Mouse (Mus musculus) heart, postnatal 0 days (tissue): ENCODE data around the gene Hoxa13. TPM values are rescaled to one million over a fixed set of nuclear protein-coding genes. Genes with fewer than 3 reads are reported as not detected.

Experiments
- ATAC-seq: fragments of 200-750 bp; cut with Nextera tagmentation; 2 replicates; pipeline ENCODE4 v1.8.0; 2017; ENCODE audit warnings: low read depth, moderate number of reproducible peaks, moderate library complexity; ENCODE audit not compliant: insufficient read depth
- DNase-seq: peaks from one replicate; pipeline ENCODE4 v3.0.0-alpha.2; 2016; ENCODE audit warnings: low spot score
- H3K27ac ChIP-seq: fragments of 300-500 bp; sonication (generic); 2 replicates; pipeline ENCODE4 v1.5.1; 2014; ENCODE audit warnings: low read depth, mild to moderate bottlenecking
- H3K27me3 ChIP-seq: fragments of 300-500 bp; sonication (generic); 2 replicates; pipeline ENCODE4 v1.6.1; 2014; ENCODE audit warnings: low read length, mixed read lengths; ENCODE audit not compliant: control insufficient read depth, insufficient read depth
- H3K36me3 ChIP-seq: fragments of 300-500 bp; sonication (generic); replicated peaks from 2 replicates; pipeline ENCODE4 v1.6.1; 2014; ENCODE audit warnings: low read length, mixed read lengths; ENCODE audit not compliant: control insufficient read depth, insufficient read depth
- H3K4me1 ChIP-seq: fragments of 300-500 bp; sonication (generic); 2 replicates; pipeline ENCODE4 v1.6.1; 2014; ENCODE audit warnings: antibody characterized with exemption; ENCODE audit not compliant: control insufficient read depth, insufficient read depth
- H3K4me2 ChIP-seq: fragments of 300-500 bp; sonication (generic); 2 replicates; pipeline ENCODE4 v1.6.1; 2014; ENCODE audit warnings: low read depth, mild to moderate bottlenecking, low read length, moderate library complexity
- H3K4me3 ChIP-seq: fragments of 300-500 bp; sonication (generic); 2 replicates; pipeline ENCODE4 v1.5.1; 2014; ENCODE audit warnings: low read depth, low read length
- H3K9ac ChIP-seq: fragments of 300-500 bp; sonication (generic); replicated peaks from 2 replicates; pipeline ENCODE4 v1.6.1; 2014; ENCODE audit warnings: low read depth, low read length, mixed read lengths
- H3K9me3 ChIP-seq: fragments of 300-500 bp; sonication (generic); replicated peaks from 2 replicates; pipeline ENCODE4 v1.6.1; 2016; ENCODE audit warnings: low read length; ENCODE audit not compliant: control insufficient read depth
- CTCF ChIP-seq: IDR thresholded peaks from 2 replicates; pipeline ENCODE4 v1.5.1; 2016; ENCODE audit warnings: antibody characterized with exemption, control low read depth, low read depth
- EP300 ChIP-seq: IDR thresholded peaks from 2 replicates; pipeline ENCODE4 v1.6.1; 2016; ENCODE audit warnings: antibody characterized with exemption, low read depth
- WGBS: fragments of 180-500 bp; shearing (Covaris S2); extraction: QIAGEN DNeasy Blood & Tissue Kit; methylation state at CpG from one replicate; pipeline ENCODE4 v1.1.7; 2014; 5-methylcytosine and 5-hydroxymethylcytosine counted together
- polyA plus RNA-seq: library from polyadenylated mRNA; unstranded; fragments of >200 nt; fragmentation: Nextera tagmentation; extraction: Ambion mirVana; gene quantifications from 2 replicates; pipeline ENCODE4 v1.2.1, GENCODE M21; 2015
- total RNA-seq: library from RNA; depleted of rRNA; stranded (reverse); fragments of >200 nt; gene quantifications from 2 replicates; pipeline ENCODE4 v1.2.3, GENCODE M21; 2014; ENCODE audit warnings: low replicate concordance

Hoxa13 gene
- total and polyA plus RNA-seq, 2 experiments from 2014 or later = not detected

DNA sequence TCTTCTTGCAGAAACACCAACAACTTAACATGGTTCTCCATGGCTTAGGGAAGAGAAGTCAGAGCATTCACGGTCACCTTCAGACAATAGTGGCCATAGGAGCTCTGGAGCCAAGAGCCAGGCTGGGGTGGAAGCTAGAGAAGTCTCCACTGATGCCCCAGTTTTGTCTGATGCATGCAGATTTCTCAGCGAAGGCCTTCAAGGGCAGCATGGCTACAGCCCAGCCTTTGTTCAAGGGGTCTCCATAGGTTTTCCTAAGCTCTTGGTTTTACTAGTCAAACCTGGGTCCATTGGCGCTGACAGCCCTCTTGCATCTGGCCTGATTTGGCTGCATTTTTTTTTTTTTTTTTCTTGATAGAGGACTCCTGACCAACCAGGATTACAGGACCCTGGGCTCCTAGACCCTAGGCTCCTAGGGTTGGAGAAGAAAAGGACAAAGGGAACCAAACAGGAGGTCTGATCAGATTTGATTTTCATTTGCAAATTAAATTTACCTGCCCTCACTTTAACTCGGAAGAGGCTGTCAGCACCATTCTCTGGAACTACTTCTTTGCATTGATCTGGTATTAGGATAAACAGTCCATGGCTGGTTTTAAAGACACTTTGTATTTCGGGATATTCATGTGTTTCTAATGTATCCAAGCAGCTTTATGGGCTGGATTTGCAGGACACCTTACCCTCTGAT, 3.6 kb upstream of the Hoxa13 start:
- no peak for DNase-seq
- Histone ChIP-seq H3K4me2 (no peak overlapping the region), H3K4me3 (no peak overlapping the region), H3K36me3 (no peaks in the 10 kb centered on the region), H3K27ac (no peak overlapping the region), H3K9ac (no peak overlapping the region), H3K9me3 (no peaks in the 10 kb centered on the region), H3K4me1 (peaks cover 6% of the 10 kb centered on the region; the same call in 1 of the 2 replicates), H3K27me3 (peaks cover 96% of the 10 kb centered on the region)
- WGBS = 5% methylated on average over 5 of the region's 5 CpGs
- no peak for ATAC-seq
- no peak for TF ChIP-seq CTCF

DNA sequence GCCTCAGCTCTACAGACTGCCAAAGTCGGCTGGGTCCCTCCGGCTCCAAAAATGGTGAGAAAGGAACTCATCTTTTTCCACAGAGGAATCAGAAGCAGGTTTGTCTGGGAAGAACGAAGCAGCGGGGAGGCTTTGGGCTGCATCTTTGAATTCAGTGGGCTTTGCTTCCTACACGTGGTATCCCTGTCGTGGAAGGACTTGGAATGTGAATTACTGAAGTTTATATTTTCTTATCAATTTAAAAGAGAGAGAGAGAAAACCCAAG, 2.6 kb upstream of the Hoxa13 start:
- 8% methylated on average over 6 of the region's 6 CpGs for WGBS
- no peak overlapping the region for H3K9ac ChIP-seq
- no peak for ATAC-seq
- no peaks in the 10 kb centered on the region for H3K9me3 ChIP-seq
- H3K27me3 ChIP-seq = peaks cover 96% of the 10 kb centered on the region
- H3K4me3 ChIP-seq = no peak overlapping the region
- no peak for TF ChIP-seq CTCF
- TF ChIP-seq EP300 = no peak
- no peak overlapping the region for H3K4me2 ChIP-seq
- peaks cover 6% of the 10 kb centered on the region; the same call in 1 of the 2 replicates for H3K4me1 ChIP-seq
- H3K27ac ChIP-seq = no peak overlapping the region
- H3K36me3 ChIP-seq = no peaks in the 10 kb centered on the region
- DNase-seq = no peak

- H3K36me3 ChIP-seq = no peaks in the 10 kb centered on the region
- H3K27ac ChIP-seq = no peak overlapping the region
- H3K27me3 ChIP-seq = peaks cover 96% of the 10 kb centered on the region
- 3% methylated on average over 24 of the region's 24 CpGs for WGBS
- H3K9me3 ChIP-seq = no peaks in the 10 kb centered on the region
- no peak overlapping the region for H3K9ac ChIP-seq
- TF ChIP-seq EP300 (no peak), CTCF (no peak)
- ATAC-seq = no peak
- H3K4me1 ChIP-seq = peaks cover 6% of the 10 kb centered on the region; the same call in 1 of the 2 replicates
- no peak for DNase-seq
- H3K4me3 ChIP-seq = peak overlapping the region; percentile 10; the same call in 1 of the 2 replicates
- H3K4me2 ChIP-seq = no peak overlapping the region
These were observed 2.0 kb upstream of the Hoxa13 start for GRCm38 (mm10) chr6:52262463-52263320.

DNA sequence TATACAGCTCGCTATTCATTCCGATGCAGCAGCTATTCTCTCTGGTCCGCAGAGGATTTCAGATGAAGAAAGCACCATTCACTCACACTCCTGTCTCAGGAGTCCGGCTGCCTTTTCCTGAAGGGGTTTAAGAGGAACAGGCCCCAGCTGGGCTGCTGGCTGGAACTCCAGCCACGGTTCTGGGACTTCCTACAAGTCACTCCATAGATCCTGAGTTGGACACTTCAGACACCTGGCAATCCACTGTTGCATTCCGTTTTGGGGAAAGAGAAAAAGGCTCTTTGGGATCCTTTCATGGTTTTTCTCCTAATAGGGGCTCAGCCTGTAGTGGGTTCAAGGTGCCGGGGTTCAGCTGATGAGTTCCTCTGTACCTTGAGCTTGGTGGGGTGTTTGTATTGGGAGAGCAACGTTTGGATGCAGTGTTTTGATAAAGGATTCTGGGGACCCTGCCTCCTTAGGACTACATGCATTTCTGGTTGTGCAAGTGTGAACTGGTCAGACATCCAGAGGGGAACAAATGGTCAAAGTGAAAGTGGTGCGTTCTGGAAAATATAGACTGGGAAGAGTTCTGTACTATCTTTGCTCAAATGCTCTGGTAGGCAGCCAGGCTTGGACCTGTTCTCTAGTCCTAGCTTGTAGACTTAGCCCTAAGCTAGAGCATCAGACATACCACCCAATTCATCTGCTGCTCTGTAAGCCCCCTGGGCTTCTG, 1.2 kb upstream of the Hoxa13 start:
- peaks cover 97% of the 10 kb centered on the region for H3K27me3 ChIP-seq
- H3K27ac ChIP-seq = no peak overlapping the region
- H3K4me3 ChIP-seq = peak overlapping the region; percentile 10
- no peak for ATAC-seq
- 2% methylated on average over 9 of the region's 9 CpGs for WGBS
- TF ChIP-seq CTCF (no peak), EP300 (no peak)
- DNase-seq = no peak
- no peaks in the 10 kb centered on the region for H3K9me3 ChIP-seq
- H3K4me2 ChIP-seq = no peak overlapping the region
- H3K9ac ChIP-seq = no peak overlapping the region
- H3K36me3 ChIP-seq = no peaks in the 10 kb centered on the region
- H3K4me1 ChIP-seq = peaks cover 6% of the 10 kb centered on the region; the same call in 1 of the 2 replicates

DNA sequence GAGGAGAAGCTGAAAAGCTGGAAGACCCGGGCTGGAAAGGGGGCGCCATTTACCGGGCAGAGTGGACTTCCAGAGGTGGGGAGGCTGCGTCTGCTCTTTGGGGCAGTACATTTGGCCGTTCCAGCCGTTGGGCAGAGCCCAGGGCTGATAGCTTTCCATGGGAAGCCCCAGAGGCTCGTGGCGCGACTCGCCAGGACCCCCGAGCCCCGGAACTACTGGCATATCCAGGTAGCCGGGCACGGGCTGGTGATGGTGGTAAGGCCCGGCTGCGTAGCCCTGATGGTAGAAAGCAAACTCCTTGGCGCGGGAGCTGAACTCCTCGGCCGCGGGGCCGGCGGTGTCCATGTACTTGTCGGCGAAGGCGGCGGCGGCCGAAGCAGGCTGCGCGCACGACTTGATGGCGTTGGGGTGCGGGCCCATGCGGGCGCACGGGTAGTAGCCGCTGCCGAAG, 844 bp downstream of the Hoxa13 start:
- DNase-seq (no peak), ATAC-seq (no peak)
- Histone ChIP-seq H3K9me3 (no peaks in the 10 kb centered on the region), H3K9ac (no peak overlapping the region), H3K27ac (no peak overlapping the region), H3K4me1 (peaks cover 6% of the 10 kb centered on the region; the same call in 1 of the 2 replicates), H3K36me3 (no peaks in the 10 kb centered on the region), H3K4me2 (peak overlapping the region; percentile 57; the same call in 1 of the 2 replicates), H3K27me3 (peaks cover 95% of the 10 kb centered on the region), H3K4me3 (peak overlapping the region; percentile 28)
- WGBS = 1% methylated on average over 37 of the region's 39 CpGs
- no peak for TF ChIP-seq CTCF
